Mouse (Mus musculus): Measurements from ENCODE around the gene Adamts12.
A peak's percentile ranks its signal among the peaks of the same experiment; 100 is the strongest.

Gene Adamts12

DNA sequence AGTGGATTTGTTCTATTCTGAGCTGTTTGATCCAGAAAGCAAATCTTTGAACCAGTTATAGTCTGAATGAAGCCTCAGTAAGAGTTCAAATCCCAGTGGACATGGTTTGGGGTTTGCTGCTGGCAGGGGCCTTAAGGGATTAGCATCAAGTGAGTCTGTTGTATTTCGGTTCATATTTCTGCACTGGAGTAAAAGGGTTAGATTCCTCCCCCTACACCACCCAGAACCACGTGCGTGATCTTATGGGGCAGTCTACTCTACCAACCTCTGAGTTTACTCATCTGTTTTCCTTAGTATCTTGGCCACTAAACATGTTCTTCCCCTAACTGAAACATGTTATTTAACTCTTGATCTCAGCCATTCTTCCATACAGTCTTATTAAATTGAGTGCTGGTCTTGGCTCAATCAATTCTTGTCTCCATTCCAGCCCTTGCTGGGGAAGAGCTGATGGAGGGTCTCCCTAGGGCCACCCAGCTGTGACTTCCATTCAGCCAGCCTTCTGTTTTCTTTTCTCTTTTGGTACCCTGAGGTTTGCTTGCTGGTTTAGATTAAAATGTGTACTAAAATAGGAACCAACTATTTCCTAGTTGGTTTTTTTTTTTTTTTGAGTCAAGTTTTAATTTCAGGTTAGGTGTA is 11.3 kb downstream of the Adamts12 start:
- DNase-seq (ENCODE audit: low spot score in 2 of 2), result no peak

DNA sequence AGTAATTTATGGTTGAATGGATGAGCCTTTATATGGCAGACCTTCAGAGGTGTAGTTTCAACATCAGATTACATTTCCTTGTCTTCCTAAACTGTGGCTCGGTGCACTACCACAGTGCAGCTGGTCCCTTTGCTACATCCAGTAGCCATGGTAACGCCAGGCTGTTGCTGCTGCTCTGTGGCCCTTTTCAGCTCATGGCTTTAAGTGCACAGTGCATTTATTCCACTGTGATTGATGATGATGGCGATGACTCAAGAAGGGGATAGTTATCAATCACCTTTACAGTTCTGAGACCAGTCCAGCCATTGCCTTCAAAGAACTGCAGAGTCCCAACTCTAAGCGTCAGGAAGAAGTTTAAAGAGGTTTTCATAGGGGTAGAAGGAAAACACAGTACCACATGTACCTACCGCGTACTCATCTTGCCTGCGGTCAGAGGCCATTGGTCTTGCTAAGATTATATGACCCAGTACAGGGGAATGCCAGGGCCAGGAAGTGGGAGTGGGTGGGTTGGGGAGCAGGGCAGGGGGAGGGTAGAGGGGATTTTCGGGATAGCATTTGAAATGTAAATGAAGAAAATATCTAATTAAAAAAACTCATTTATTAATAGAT is 18.5 kb downstream of the Adamts12 start:
- DNase-seq (ENCODE audit: low spot score in 2 of 2), result peak; percentile 33 to 47

DNA sequence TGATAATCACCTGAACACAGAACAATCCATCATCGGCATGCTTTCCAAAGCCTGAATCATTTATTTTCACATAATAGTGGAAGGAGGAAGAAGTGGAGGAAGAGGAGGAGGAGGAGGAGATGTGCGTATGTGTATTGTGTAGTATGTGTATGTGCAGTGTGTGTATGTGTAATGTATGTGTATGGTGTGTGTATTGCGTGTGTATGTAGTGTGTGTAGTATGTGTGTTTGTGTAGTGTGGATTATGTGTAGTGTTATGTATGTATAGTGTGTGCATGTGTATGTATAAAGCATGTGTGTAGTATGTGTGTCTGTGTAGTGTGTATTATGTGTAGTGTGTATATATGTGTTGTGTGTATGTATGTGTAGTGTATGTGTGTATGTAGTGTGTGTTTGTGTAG is 19.1 kb downstream of the Adamts12 start:
- no peak for DNase-seq (ENCODE audit: low spot score in 2 of 2)

GRCm38 (mm10) chr15:11084241-11084992 is 19.8 kb downstream of the Adamts12 start:
- no peak for DNase-seq (ENCODE audit: low spot score in 2 of 2)

DNA sequence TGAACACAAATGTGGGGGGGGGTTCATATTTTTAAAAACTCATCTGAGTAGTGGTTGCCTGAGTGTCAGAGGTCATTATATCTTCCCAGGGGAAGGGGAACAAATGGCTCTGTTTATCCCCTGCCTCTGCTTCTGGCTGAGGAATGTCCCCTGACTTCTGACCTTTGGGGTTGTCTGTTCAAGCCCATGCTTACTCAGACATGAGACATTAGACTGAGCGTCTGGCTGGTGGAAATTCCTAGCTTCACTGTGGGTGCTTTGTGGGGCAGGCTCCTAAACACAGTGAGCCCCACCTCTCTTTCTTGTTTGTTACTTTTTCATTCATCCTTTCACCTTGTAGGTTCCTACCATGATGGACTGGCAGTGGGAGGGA is 20.4 kb downstream of the Adamts12 start:
- DNase-seq (ENCODE audit: low spot score in 2 of 2), result no peak

DNA sequence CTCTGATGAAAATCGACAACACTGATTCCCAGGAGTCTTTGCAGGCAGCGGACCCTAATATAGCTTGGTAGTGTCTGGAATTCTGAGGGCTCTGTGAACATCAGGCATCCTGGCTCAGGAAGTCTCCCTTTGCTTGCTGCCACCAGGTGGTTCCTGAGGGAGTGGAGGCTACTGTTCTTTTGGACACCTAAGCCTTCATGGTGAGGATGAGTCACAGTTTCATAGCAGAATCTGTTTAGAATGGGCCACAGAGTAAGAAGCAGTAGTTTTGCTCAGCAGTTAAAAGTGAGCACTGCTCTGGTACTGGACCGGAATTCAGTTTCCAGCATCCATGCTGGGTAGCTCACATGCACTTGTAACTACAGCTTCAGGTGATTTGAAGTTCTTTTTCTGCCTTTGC is 24.9 kb downstream of the Adamts12 start:
- no peak for DNase-seq (ENCODE audit: low spot score in 2 of 2)

- DNase-seq (ENCODE audit: low spot score in 2 of 2), result peak in 1 of 2 experiments; percentile 26
These were observed 31.0 kb downstream of the Adamts12 start for GRCm38 (mm10) chr15:11095566-11095965.

- no peak for DNase-seq (ENCODE audit: low spot score in 2 of 2)
These were observed 33.5 kb downstream of the Adamts12 start for GRCm38 (mm10) chr15:11097967-11098702.

- no peak for DNase-seq (ENCODE audit: low spot score in 2 of 2)
These were observed 34.4 kb downstream of the Adamts12 start for GRCm38 (mm10) chr15:11098940-11099339.

GRCm38 (mm10) chr15:11100917-11101316 is 36.3 kb downstream of the Adamts12 start:
- no peak for DNase-seq (ENCODE audit: low spot score in 2 of 2)

DNA sequence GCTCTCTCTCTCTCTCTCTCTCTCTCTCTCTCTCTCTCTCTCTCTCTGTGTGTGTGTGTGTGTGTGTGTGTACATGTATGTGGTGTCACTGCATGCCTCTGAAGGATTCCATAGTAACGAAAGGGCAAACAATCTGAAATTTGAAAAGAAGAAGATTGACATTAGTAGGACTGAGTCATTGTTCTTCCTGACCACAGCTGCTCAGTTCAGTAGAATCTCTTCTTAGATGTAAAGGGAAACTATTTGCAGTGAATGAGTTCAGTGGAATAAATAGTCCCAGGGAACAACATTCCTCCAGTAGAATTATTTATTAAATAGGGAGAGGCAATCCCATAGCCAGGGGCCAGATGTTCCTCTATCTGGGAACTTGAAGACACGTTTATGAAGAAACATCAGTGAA is 40.5 kb downstream of the Adamts12 start:
- DNase-seq (ENCODE audit: low spot score in 2 of 2), result no peak

GRCm38 (mm10) chr15:11107376-11107775 is 42.8 kb downstream of the Adamts12 start:
- no peak for DNase-seq (ENCODE audit: low spot score in 2 of 2)

GRCm38 (mm10) chr15:11114631-11115197 is 50.1 kb downstream of the Adamts12 start:
- peak; percentile 19 to 23 for DNase-seq (ENCODE audit: low spot score in 2 of 2)

DNA sequence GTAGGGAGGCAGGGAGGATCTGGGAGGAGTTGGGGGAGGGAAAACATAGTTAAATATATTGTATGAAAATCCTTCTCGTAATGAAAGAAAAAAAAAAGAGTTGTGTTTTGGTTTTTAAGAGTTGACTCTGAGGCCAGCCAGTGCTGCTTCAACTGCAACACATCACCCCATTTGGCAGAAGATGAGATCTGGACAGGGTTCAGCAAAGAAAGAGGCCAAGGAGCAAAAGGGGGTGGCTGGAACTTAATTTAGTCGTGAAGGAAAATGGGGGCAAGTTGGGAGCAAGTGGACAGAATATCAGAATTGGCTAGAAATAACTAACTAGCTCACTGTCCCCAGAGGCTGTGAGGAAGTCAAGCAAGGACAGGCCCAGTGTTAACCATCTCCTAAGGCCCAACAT is 51.7 kb downstream of the Adamts12 start:
- no peak for DNase-seq (ENCODE audit: low spot score in 2 of 2)

GRCm38 (mm10) chr15:11116853-11117252 is 52.3 kb downstream of the Adamts12 start:
- no peak for DNase-seq (ENCODE audit: low spot score in 2 of 2)

DNA sequence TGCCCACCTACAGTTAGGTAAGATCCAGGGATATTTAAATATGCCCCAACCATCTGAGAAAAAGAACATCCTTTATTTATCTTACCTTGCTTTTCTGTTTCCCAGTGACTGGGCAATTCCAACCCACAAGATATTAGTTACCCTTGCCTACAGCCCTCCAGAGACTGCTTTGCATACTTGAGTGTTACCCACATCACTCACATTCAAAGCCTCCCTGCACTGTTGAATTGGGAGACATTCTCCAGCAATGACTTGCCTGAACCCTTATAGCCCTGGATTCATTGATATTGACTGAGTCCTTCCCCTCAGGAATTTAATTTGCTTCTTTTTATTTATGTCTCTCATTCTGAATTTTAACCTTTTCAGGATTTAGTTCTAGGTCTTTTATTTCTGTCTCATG is 53.8 kb downstream of the Adamts12 start:
- DNase-seq (ENCODE audit: low spot score in 2 of 2), result no peak

DNA sequence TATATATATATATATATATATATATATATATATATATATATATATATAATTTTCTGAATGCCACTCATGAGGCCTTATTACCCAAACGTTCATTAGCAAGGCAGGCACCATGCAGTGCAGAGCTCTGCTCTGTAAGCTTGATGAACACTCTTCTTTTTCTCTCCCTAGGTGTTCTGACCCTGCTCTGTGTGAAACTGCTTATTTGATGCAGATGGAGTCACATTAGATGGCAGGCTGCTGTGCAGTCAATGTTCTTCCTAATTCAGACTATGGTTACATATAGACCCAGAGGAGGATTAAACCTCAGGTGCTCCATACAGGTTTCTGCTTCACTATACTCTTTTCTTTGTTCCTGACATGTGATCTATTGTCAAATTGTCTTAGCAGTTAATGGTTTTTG is 57.1 kb downstream of the Adamts12 start:
- no peak for DNase-seq (ENCODE audit: low spot score in 2 of 2)

DNA sequence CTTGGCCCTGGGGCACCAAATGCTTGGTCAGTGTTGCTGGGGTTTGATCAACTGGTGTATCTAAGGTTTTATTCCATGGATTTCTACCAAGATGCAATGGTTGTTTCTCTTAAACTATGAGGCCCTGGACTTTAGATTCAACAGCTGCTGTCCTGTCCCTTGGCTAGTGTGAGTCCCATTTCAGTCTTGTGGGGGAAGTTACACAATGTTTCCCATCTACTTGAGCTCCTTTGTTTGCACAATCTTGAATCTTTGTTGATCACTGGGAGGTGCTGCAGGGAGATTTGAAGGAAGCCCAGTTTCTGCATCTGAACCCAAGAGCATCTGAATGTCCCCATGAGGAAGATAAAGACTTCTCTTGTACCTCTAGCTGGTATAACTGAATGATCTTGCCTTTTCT is 60.8 kb downstream of the Adamts12 start:
- DNase-seq (ENCODE audit: low spot score in 2 of 2), result no peak

GRCm38 (mm10) chr15:11128457-11128856 is 63.9 kb downstream of the Adamts12 start:
- DNase-seq (ENCODE audit: low spot score in 2 of 2), result no peak

GRCm38 (mm10) chr15:11132586-11133558 is 68.3 kb downstream of the Adamts12 start:
- DNase-seq (ENCODE audit: low spot score in 2 of 2), result no peak

GRCm38 (mm10) chr15:11145581-11145980 is 81.0 kb downstream of the Adamts12 start:
- DNase-seq (ENCODE audit: low spot score in 2 of 2), result no peak
